Mouse (Mus musculus) ES-Bruce4 (cell line): ENCODE results near the gene Ahdc1. TPM values are rescaled to one million over a fixed set of nuclear protein-coding genes. Genes with fewer than 3 reads are reported as not detected.

Experiments used
- H3K27ac ChIP-seq: 2 replicates; pipeline ENCODE4 v1.5.1; 2012; ENCODE audit warnings: low read length, inconsistent platforms; ENCODE audit not compliant: insufficient read depth
- H3K27me3 ChIP-seq: 2 replicates; pipeline ENCODE4 v1.6.1; 2012; ENCODE audit warnings: mild to moderate bottlenecking, low read length, inconsistent platforms; ENCODE audit not compliant: control insufficient read depth, poor library complexity, insufficient read depth, severe bottlenecking
- H3K36me3 ChIP-seq: 2 replicates; pipeline ENCODE4 v1.6.1; 2012; ENCODE audit warnings: inconsistent platforms, mild to moderate bottlenecking, low read length, moderate library complexity; ENCODE audit not compliant: control insufficient read depth, poor library complexity, insufficient read depth, severe bottlenecking
- H3K4me1 ChIP-seq: one replicate; pipeline ENCODE4 v1.8.1; 2011; ENCODE audit warnings: low read length; ENCODE audit not compliant: control insufficient read depth, insufficient read depth
- H3K4me3 ChIP-seq: 2 replicates; pipeline ENCODE4 v1.5.1; 2011; ENCODE audit warnings: low read depth, mild to moderate bottlenecking, low read length
- H3K9ac ChIP-seq: 2 replicates; pipeline ENCODE4 v1.6.1; 2012; ENCODE audit warnings: low read depth, mild to moderate bottlenecking, inconsistent platforms; ENCODE audit not compliant: poor library complexity, severe bottlenecking
- H3K9me3 ChIP-seq: replicated peaks from 2 replicates; pipeline ENCODE4 v1.6.1; 2012; ENCODE audit warnings: mild to moderate bottlenecking, low read length, inconsistent platforms; ENCODE audit not compliant: control insufficient read depth, poor library complexity, insufficient read depth, severe bottlenecking
- CTCF ChIP-seq: IDR thresholded peaks from one replicate; pipeline ENCODE4 v1.8.1; 2011; ENCODE audit warnings: low read depth, low read length
- EP300 ChIP-seq: IDR thresholded peaks from 2 replicates; pipeline ENCODE4 v1.6.1; 2011; ENCODE audit warnings: low read depth, low read length; ENCODE audit not compliant: insufficient read depth
- POLR2A ChIP-seq: IDR thresholded peaks from one replicate; pipeline ENCODE4 v1.8.1; 2011; ENCODE audit warnings: low read length; ENCODE audit not compliant: insufficient read depth
- polyA plus RNA-seq: library from polyadenylated mRNA; stranded (reverse); fragments of >200 nt; gene quantifications from 2 replicates; pipeline ENCODE4 v1.2.4, GENCODE M21; 2011; ENCODE audit warnings: low read depth; ENCODE audit not compliant: missing spikeins, insufficient read depth, insufficient read length

The Ahdc1 gene
- polyA plus RNA-seq, 1 experiment, result 88.2 TPM

- H3K9ac ChIP-seq, result peak overlapping the region; percentile 46; the same call in 1 of the 2 replicates
- peaks cover 23% of the 10 kb centered on the region for H3K4me1 ChIP-seq
Measured at GRCm38 (mm10) chr4:133118775-133119375, 107.8 kb downstream of the Ahdc1 start.

DNA sequence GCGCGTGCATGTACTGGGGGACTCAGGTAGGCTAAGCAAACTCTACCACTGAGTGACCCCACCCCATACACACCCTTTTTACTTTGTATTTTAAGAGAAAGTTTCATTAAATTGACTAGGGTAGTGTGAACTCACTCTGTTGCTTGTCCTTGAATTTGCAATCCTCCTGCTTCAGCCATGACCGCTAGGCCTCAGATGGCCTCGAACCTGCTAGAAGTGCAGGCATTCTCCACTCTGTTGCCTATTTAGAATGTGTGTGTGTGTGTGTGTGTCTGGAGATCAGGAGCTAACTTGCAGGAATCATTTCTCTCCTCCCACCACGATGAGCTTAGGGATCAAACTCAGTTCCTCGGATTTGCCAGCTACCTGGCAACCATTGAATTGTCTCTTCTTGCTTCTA lies 108.5 kb downstream of the Ahdc1 start:
- Histone ChIP-seq H3K9me3 (peaks cover 7% of the 10 kb centered on the region; the same call in 1 of the 2 replicates), H3K27ac (peak overlapping the region; percentile 95), H3K4me1 (peaks cover 21% of the 10 kb centered on the region), H3K4me3 (no peak overlapping the region), H3K36me3 (no peaks in the 10 kb centered on the region), H3K27me3 (no peaks in the 10 kb centered on the region), H3K9ac (0 out of 2 replicates have a peak overlapping the region, but pooled peaks have one; percentile 27)
- TF ChIP-seq POLR2A, result no peak
- TF ChIP-seq CTCF, result no peak
- no peak for TF ChIP-seq EP300

More at GRCm38 (mm10) chr4:133118775-133119375, 107.8 kb downstream of the Ahdc1 start:
- peak overlapping the region; percentile 95 for H3K27ac ChIP-seq
- H3K9me3 ChIP-seq, result no peaks in the 10 kb centered on the region
- no peaks in the 10 kb centered on the region for H3K36me3 ChIP-seq
- no peak overlapping the region for H3K4me3 ChIP-seq
- TF ChIP-seq EP300, result no peak
- no peak for TF ChIP-seq POLR2A
- no peak for TF ChIP-seq CTCF
- no peaks in the 10 kb centered on the region for H3K27me3 ChIP-seq

GRCm38 (mm10) chr4:133120833-133121321 lies 109.8 kb downstream of the Ahdc1 start:
- H3K9ac ChIP-seq, result peak overlapping the region; percentile 41
- H3K9me3 ChIP-seq, result peaks cover 7% of the 10 kb centered on the region; the same call in 1 of the 2 replicates
- no peaks in the 10 kb centered on the region for H3K27me3 ChIP-seq
- H3K4me3 ChIP-seq, result no peak overlapping the region
- peaks cover 17% of the 10 kb centered on the region for H3K4me1 ChIP-seq
- H3K27ac ChIP-seq, result peak overlapping the region; percentile 99
- H3K36me3 ChIP-seq, result no peaks in the 10 kb centered on the region
- TF ChIP-seq POLR2A, result no peak
- peak; percentile 81 for TF ChIP-seq EP300
- no peak for TF ChIP-seq CTCF

DNA sequence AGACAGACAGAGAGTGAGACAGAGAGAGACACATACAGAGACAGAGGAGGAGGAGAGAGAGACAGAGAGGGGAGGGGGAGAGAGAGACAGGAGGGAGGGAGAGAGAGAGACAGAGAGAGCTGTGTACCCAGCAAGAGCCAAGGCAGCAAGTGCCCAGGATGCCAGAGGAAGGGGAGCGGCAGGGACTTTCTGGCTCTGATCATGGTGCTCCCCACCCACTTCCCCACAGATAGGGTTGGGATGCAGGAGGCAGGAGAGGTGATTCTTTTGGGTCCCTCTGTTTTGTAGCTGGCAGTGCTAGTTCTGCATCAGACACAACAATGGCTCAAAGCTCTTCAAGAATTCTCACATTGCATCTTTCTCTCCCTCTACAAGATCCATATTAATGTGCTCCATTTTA lies 110.4 kb downstream of the Ahdc1 start:
- Histone ChIP-seq H3K9me3 (peaks cover 7% of the 10 kb centered on the region; the same call in 1 of the 2 replicates), H3K27me3 (no peaks in the 10 kb centered on the region), H3K4me3 (no peak overlapping the region), H3K9ac (peak overlapping the region; percentile 41; the same call in 1 of the 2 replicates), H3K4me1 (peaks cover 14% of the 10 kb centered on the region), H3K27ac (peak overlapping the region; percentile 99), H3K36me3 (no peaks in the 10 kb centered on the region)
- 0 out of 2 replicates have a peak, but pooled peaks have one; percentile 6 for TF ChIP-seq EP300
- TF ChIP-seq POLR2A, result no peak
- no peak for TF ChIP-seq CTCF

- H3K9ac ChIP-seq, result peak overlapping the region; percentile 41; the same call in 1 of the 2 replicates
- H3K27me3 ChIP-seq, result no peaks in the 10 kb centered on the region
- H3K9me3 ChIP-seq, result peaks cover 7% of the 10 kb centered on the region; the same call in 1 of the 2 replicates
- H3K36me3 ChIP-seq, result no peaks in the 10 kb centered on the region
- TF ChIP-seq CTCF (no peak), POLR2A (no peak), EP300 (peak; percentile 100)
- H3K4me3 ChIP-seq, result no peak overlapping the region
- H3K27ac ChIP-seq, result peak overlapping the region; percentile 99
- H3K4me1 ChIP-seq, result peaks cover 12% of the 10 kb centered on the region
Measured at GRCm38 (mm10) chr4:133121974-133122637, 111.0 kb downstream of the Ahdc1 start.

DNA sequence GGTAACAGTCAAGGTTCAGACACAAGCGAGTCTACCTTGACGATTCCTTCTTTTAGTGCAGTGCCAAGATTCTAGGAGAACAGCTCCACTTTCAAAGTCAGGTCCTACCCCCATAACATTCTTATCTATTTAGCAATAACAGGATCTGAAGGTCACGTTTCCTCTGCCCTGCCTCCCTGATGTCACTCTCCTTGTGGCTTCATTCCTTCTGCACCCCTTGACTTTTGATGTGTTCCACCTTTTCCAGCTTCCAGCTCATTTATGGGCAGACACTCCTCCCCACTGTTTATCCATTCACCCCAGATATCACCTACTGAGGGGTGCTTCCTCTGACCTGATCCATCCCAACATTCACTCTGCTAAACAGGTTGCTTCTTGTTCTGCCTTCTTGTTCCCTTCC lies 116.0 kb downstream of the Ahdc1 start:
- Histone ChIP-seq H3K9ac (no peak overlapping the region), H3K4me1 (peaks cover 2% of the 10 kb centered on the region), H3K4me3 (no peak overlapping the region), H3K36me3 (no peaks in the 10 kb centered on the region), H3K27ac (peak overlapping the region; percentile 22; the same call in 1 of the 2 replicates), H3K9me3 (peaks cover 7% of the 10 kb centered on the region; the same call in 1 of the 2 replicates), H3K27me3 (no peaks in the 10 kb centered on the region)
- TF ChIP-seq POLR2A (no peak), EP300 (no peak), CTCF (no peak)

Other genes starting within 250 kb of the Ahdc1 start
- gene Rpa2, start 242.9 kb upstream of the Ahdc1 start, polyA plus RNA-seq, result 78.2 and 78.7 TPM in 2 replicates
- 0.72 and 0.84 TPM in 2 replicates for gene Themis2, start 214.9 kb upstream of the Ahdc1 start, polyA plus RNA-seq
- 91.6 and 95.2 TPM in 2 replicates for gene Ppp1r8, start 168.1 kb upstream of the Ahdc1 start, polyA plus RNA-seq
- gene Stx12, start 126.8 kb upstream of the Ahdc1 start, polyA plus RNA-seq, result 53.0 and 58.4 TPM in 2 replicates
- gene Fam76a, start 88.7 kb upstream of the Ahdc1 start, polyA plus RNA-seq, result 22.8 and 24.3 TPM in 2 replicates
- 0.70 and 1.9 TPM in 2 replicates for gene Fgr, start 37.2 kb upstream of the Ahdc1 start, polyA plus RNA-seq
- gene Wasf2, start 119.2 kb downstream of the Ahdc1 start, polyA plus RNA-seq, result 102 and 103 TPM in 2 replicates
- gene Cd164l2, start 200.9 kb downstream of the Ahdc1 start, polyA plus RNA-seq, result 9.6 and 12.4 TPM in 2 replicates
- gene Gpr3, start 201.3 kb downstream of the Ahdc1 start, polyA plus RNA-seq, result 0.26 and 0.52 TPM in 2 replicates
- gene Map3k6, start 229.6 kb downstream of the Ahdc1 start, polyA plus RNA-seq, result 3.8 TPM in 2 replicates